Mouse (Mus musculus): ENCODE data around the gene Arg2.
A peak's percentile ranks its signal among the peaks of the same experiment; 100 is the strongest.
"Not testable (repeated sequence)": the region's sequence is repeated elsewhere in the genome, so short reads cannot be mapped to it uniquely, and the experiment has no call there.

Gene Arg2

GRCm38 (mm10) chr12:79171269-79171995, 40.9 kb downstream of the Arg2 start:
- no peak for DNase-seq

GRCm38 (mm10) chr12:79172019-79172941, 41.7 kb downstream of the Arg2 start, which contains the start of gene Vti1b:
Gene Vti1b (minus strand): TSS chr12:79172667.
- peak; percentile 94 for DNase-seq

DNA sequence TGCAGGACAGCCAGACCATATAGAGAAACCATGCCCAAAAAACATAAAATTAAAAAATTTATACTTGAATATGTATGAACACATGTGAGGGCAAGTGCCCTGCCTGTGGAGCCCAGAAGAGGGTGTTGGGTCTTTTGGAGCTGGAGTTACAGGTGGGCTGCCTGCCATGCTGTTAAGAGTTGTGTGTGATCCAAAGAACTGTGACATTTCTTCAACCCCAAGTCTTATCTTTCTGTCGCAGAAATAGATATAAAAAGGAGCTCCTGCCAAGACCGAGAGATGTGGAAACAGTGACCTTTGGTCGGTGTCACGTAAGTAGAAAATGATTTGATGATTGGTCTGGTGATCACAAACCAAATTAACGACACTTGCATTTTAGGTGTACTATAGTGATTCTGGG, 43.1 kb downstream of the Arg2 start:
- peak; percentile 14 for DNase-seq

DNA sequence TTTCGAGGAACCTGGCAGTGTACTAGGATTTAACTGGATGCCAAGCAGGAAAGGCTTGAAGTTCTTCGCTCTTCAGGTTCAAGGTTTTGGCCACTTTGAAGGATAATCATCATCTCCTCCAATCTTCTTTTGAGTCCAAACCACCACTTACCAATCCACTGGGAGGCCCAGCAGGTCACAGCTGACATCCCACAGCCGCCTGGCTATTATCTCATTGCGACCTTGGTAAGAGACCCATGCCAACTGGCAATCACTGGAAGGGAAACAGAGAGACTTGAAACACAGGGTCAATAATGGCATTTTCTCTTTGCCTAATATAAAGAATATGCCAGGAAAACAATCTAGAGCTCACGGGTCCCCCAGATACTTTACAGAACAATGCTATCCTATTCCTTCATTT, 45.4 kb downstream of the Arg2 start:
- DNase-seq: no peak

DNA sequence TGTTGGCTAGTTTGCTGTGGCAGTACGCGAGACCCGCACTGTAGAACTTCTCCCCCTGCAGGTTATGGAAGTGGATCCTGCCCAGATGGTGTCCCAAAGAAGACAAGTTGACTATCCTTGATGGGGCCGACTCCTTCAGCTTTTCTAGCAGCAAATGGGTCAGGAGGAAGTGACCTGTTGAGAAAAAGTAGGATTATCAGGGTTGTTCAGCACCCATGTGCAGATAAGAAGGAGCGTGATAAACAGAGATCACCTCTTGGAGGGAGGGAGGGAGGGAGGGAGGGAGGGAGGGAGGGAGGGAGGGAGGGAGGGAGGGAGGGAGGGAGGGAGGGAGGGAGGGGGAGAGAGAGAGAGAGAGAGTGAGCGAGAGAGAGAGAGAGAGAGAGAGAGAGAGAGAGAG, 54.6 kb downstream of the Arg2 start:
- not testable (repeated sequence) for DNase-seq

DNA sequence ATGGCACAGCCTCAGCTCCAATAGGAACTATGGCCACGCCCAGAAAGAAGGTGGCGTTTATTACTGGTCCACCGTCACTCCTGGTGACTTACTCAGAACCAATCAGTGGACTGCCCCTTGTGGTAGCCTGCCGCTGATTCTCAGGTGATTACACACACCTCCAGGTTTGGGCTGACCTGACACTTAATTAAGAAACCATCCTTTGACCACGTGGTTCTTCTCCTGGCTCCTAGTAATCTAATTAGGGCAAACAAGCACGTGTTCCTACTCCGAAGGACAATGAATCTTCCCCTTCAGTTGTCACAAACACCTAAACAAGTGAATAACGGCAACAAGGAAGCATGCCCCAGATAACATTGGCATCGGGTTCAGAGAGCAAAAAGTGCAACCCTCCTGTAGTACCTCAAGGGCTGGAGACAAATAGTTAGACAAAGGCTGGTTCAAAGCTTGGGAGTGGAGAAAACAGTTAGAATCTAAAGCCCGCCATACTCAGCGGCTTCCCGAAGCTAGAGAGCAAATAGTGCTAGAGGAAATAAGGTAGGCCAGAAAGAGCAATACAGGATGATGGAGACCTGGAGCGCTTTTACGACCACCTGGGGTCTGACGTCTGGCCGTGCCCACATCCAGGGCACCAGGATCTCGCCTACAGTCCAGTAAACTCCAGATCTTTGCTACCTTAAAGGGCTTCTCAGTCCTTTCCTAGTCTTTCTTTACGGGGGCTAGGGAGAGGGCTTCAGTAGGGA, 60.5 kb downstream of the Arg2 start:
- peak; percentile 65 for DNase-seq

- DNase-seq: peak; percentile 66
These were observed 61.1 kb downstream of the Arg2 start for GRCm38 (mm10) chr12:79191701-79192100.

- no peak for DNase-seq
These were observed 61.6 kb downstream of the Arg2 start, which contains the start of gene Rdh11 for GRCm38 (mm10) chr12:79192193-79192592. Gene Rdh11 (minus strand): TSS chr12:79192293.

- DNase-seq: peak; percentile 53
These were observed 62.9 kb downstream of the Arg2 start for GRCm38 (mm10) chr12:79193441-79193840.

DNA sequence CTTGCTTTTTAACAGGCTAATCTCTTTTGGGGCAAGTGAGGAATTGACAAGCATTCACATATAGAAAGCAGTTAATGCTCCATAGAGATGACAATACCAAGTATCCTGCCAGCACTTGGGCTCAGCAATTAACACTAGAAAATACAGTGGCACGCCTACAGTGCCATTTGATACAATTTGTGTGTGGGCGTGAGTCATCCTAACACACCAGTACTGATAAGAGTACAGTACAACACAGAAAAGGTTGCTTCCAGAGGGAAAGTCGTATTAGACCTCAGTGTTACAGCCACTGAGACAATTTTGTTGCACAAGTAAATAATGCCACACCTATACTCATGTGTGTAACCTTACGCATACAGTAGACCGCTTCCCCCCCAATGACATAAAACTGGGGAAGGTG, 66.5 kb downstream of the Arg2 start:
- DNase-seq: no peak

- DNase-seq: no peak
These were observed 71.3 kb downstream of the Arg2 start for GRCm38 (mm10) chr12:79201882-79202281.
